Mouse (Mus musculus) cerebellum, postnatal 36 days (tissue): ENCODE data around the gene St6galnac5.

Experiments used
- DNase-seq, 2 experiments: peaks; one replicate each; pipeline ENCODE4 v3.0.0; 2021 to 2022; ENCODE audit warnings: mixed read lengths in 2 of 2

St6galnac5 gene

GRCm38 (mm10) chr3:152950299-152950698 lies 31.7 kb downstream of the St6galnac5 start:
- no peak for DNase-seq

- no peak for DNase-seq
These were observed 32.7 kb downstream of the St6galnac5 start for GRCm38 (mm10) chr3:152949233-152949777.

GRCm38 (mm10) chr3:152948556-152948955 lies 33.5 kb downstream of the St6galnac5 start:
- no peak for DNase-seq

GRCm38 (mm10) chr3:152947031-152947640 lies 34.9 kb downstream of the St6galnac5 start:
- no peak for DNase-seq

- DNase-seq, result no peak
These were observed 37.3 kb downstream of the St6galnac5 start for GRCm38 (mm10) chr3:152944766-152945165.

- no peak for DNase-seq
These were observed 39.1 kb downstream of the St6galnac5 start for GRCm38 (mm10) chr3:152942985-152943384.

GRCm38 (mm10) chr3:152941671-152942070 lies 40.4 kb downstream of the St6galnac5 start:
- no peak for DNase-seq

GRCm38 (mm10) chr3:152936313-152936712 lies 45.7 kb downstream of the St6galnac5 start:
- DNase-seq, result no peak

GRCm38 (mm10) chr3:152933737-152934136 lies 48.3 kb downstream of the St6galnac5 start:
- no peak for DNase-seq

- DNase-seq, result no peak
These were observed 49.5 kb downstream of the St6galnac5 start for GRCm38 (mm10) chr3:152932544-152932943.

GRCm38 (mm10) chr3:152932096-152932495 lies 50.0 kb downstream of the St6galnac5 start:
- no peak for DNase-seq

- DNase-seq, result no peak
These were observed 50.7 kb downstream of the St6galnac5 start for GRCm38 (mm10) chr3:152931354-152931753.

- DNase-seq, result peak in 1 of 2 experiments; percentile 4
These were observed 52.2 kb downstream of the St6galnac5 start for GRCm38 (mm10) chr3:152929788-152930281.

- DNase-seq, result no peak
These were observed 52.7 kb downstream of the St6galnac5 start for GRCm38 (mm10) chr3:152929256-152929787.

- DNase-seq, result no peak
These were observed 53.6 kb downstream of the St6galnac5 start for GRCm38 (mm10) chr3:152928287-152928975.

- DNase-seq, result no peak
These were observed 55.9 kb downstream of the St6galnac5 start for GRCm38 (mm10) chr3:152926166-152926565.

GRCm38 (mm10) chr3:152925364-152925763 lies 56.7 kb downstream of the St6galnac5 start:
- DNase-seq, result no peak

GRCm38 (mm10) chr3:152923530-152923929 lies 58.5 kb downstream of the St6galnac5 start:
- no peak for DNase-seq

GRCm38 (mm10) chr3:152920365-152920764 lies 61.7 kb downstream of the St6galnac5 start:
- DNase-seq, result no peak

GRCm38 (mm10) chr3:152919101-152919500 lies 62.9 kb downstream of the St6galnac5 start:
- no peak for DNase-seq

- no peak for DNase-seq
These were observed 64.5 kb downstream of the St6galnac5 start for GRCm38 (mm10) chr3:152917579-152917978.

GRCm38 (mm10) chr3:152914376-152914775 lies 67.7 kb downstream of the St6galnac5 start:
- DNase-seq, result no peak

GRCm38 (mm10) chr3:152913625-152914024 lies 68.4 kb downstream of the St6galnac5 start:
- DNase-seq, result no peak

- DNase-seq, result no peak
These were observed 68.9 kb downstream of the St6galnac5 start for GRCm38 (mm10) chr3:152913150-152913549.
